Mouse (Mus musculus): ENCODE measurements at regions not wholly inside any gene's neighbourhood (a gene's known extent, or its start where the extent isn't known, plus 50 kb on each side); places are given as distances from the start of the nearest gene placed in this dataset.

DNA sequence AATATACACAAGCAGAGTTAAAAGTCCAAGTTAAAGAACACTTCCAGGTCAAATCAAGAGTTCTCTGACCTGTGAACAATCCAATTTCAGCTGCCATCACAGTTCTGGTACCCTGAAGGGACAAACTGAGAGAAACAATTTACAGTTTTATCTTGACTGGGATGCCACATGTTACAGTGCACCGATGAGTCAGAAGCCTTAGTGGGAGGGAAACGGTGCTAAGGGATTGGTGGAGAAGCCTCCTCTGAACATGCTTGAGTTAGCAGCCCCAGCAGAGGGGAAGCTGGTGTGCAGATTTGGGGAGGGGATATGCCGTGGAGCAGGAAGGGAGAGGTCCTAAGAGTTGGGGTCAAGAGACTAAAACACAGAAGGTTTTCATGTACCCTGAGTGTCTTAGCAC lies 423.9 kb upstream of the Gm10131 start:
- no peak for TF ChIP-seq CTCF (IDR thresholded peaks at IDR 0.05; ENCODE audit: insufficient read depth, low read depth, low read length)
- TF ChIP-seq POLR2A (IDR thresholded peaks at IDR 0.05; ENCODE audit: insufficient read depth, low read depth, low read length) = no peak
